Mouse (Mus musculus) neural tube, embryonic 15.5 days (tissue): ENCODE data around the gene Cers6. TPM values are rescaled to one million over a fixed set of nuclear protein-coding genes. Genes with fewer than 3 reads are reported as not detected.

Source experiments
- ATAC-seq: fragments of 200-750 bp; cut with Nextera tagmentation; 2 replicates; pipeline ENCODE4 v1.8.0; 2017; ENCODE audit warnings: mild to moderate bottlenecking, moderate TSS enrichment, moderate library complexity; ENCODE audit not compliant: low FRiP score
- H3K27ac ChIP-seq: fragments of 300-500 bp; sonication (generic); replicated peaks from 2 replicates; pipeline ENCODE4 v1.5.1; 2015; ENCODE audit warnings: mild to moderate bottlenecking, inconsistent platforms
- H3K27me3 ChIP-seq: fragments of 300-500 bp; sonication (generic); replicated peaks from 2 replicates; pipeline ENCODE4 v1.6.1; 2015; ENCODE audit warnings: inconsistent platforms
- H3K36me3 ChIP-seq: fragments of 300-500 bp; sonication (generic); 2 replicates; pipeline ENCODE4 v1.6.1; 2015; ENCODE audit warnings: inconsistent platforms
- H3K4me1 ChIP-seq: fragments of 300-500 bp; sonication (generic); 2 replicates; pipeline ENCODE4 v1.6.1; 2015; ENCODE audit warnings: inconsistent platforms
- H3K4me2 ChIP-seq: fragments of 300-500 bp; sonication (generic); 2 replicates; pipeline ENCODE4 v1.6.1; 2015; ENCODE audit warnings: inconsistent platforms, mild to moderate bottlenecking, moderate library complexity
- H3K4me3 ChIP-seq: fragments of 300-500 bp; sonication (generic); replicated peaks from 2 replicates; pipeline ENCODE4 v1.5.1; 2015; ENCODE audit warnings: mild to moderate bottlenecking, inconsistent platforms
- H3K9ac ChIP-seq: fragments of 300-500 bp; sonication (generic); replicated peaks from 2 replicates; pipeline ENCODE4 v1.6.1; 2015; ENCODE audit warnings: mild to moderate bottlenecking, inconsistent platforms
- H3K9me3 ChIP-seq: fragments of 300-500 bp; sonication (generic); replicated peaks from 2 replicates; pipeline ENCODE4 v1.6.1; 2016; ENCODE audit warnings: inconsistent platforms
- WGBS: fragments of 180-500 bp; shearing (Covaris S2); methylation state at CpG from one replicate; pipeline ENCODE4 v1.1.7; 2015; ENCODE audit warnings: mixed read lengths; 5-methylcytosine and 5-hydroxymethylcytosine counted together
- polyA plus RNA-seq: library from polyadenylated mRNA; unstranded; fragments of >200 nt; fragmentation: Nextera tagmentation; extraction: Ambion mirVana; gene quantifications from 2 replicates; pipeline ENCODE4 v1.2.1, GENCODE M21; 2015

Cers6 gene
- polyA plus RNA-seq, 1 experiment from 2014 or later = 52.1 TPM

DNA sequence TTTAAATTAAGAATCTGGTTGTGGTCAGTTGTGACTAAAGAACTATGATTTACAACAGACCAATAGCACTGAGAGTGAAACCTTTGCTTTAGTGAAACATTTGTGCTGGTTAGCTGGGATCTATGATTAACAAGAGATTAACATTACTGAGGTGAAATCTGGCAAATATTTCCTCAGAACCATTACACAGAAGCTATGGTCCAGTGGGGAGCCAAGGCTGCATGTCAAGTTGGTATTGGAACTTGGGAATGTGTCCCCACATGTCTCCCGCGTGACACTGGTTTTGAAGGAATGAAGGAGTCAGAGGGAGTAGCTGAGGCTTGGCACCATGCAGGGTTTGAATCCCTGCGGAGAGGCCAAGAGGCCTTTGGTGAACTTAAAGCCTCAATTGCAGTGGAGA is 90.5 kb downstream of the Cers6 start:
- Histone ChIP-seq H3K9ac (no peak overlapping the region), H3K27me3 (no peaks in the 10 kb centered on the region), H3K36me3 (0 out of 2 replicates have a peak, but pooled peaks cover 14% of the 10 kb centered on the region), H3K9me3 (0 out of 2 replicates have a peak, but pooled peaks cover 2% of the 10 kb centered on the region), H3K27ac (no peak overlapping the region), H3K4me3 (no peak overlapping the region), H3K4me1 (no peaks in the 10 kb centered on the region), H3K4me2 (no peak overlapping the region)
- WGBS = 94% methylated on average over 3 of the region's 3 CpGs
- ATAC-seq = no peak

DNA sequence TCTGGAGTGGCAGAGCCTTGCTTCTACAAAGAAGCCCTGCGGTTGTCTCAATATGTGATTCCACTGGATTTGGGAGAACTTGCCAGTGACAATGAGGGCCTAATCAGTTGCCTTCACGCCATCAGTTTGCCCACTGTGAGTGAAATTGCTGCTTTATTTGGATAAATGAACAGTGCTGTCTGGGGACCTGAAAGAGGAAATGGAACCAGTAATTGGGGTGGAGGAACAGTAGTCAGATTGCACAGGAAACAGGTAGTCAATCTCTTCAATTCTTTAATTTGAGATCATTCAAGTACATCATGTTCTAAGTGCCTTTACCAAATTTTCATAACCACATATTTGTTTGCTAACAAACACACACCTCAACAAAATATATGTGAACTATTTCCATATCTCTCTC is 92.4 kb downstream of the Cers6 start:
- no peak for ATAC-seq
- H3K9me3 ChIP-seq = 0 out of 2 replicates have a peak, but pooled peaks cover 2% of the 10 kb centered on the region
- H3K4me2 ChIP-seq = no peak overlapping the region
- H3K27ac ChIP-seq = no peak overlapping the region
- no peaks in the 10 kb centered on the region for H3K27me3 ChIP-seq
- H3K36me3 ChIP-seq = 0 out of 2 replicates have a peak, but pooled peaks cover 14% of the 10 kb centered on the region
- H3K9ac ChIP-seq = no peak overlapping the region
- no peak overlapping the region for H3K4me3 ChIP-seq
- WGBS = 57% methylated on average over 2 of the region's 2 CpGs
- peaks cover 9% of the 10 kb centered on the region; the same call in 1 of the 2 replicates for H3K4me1 ChIP-seq

DNA sequence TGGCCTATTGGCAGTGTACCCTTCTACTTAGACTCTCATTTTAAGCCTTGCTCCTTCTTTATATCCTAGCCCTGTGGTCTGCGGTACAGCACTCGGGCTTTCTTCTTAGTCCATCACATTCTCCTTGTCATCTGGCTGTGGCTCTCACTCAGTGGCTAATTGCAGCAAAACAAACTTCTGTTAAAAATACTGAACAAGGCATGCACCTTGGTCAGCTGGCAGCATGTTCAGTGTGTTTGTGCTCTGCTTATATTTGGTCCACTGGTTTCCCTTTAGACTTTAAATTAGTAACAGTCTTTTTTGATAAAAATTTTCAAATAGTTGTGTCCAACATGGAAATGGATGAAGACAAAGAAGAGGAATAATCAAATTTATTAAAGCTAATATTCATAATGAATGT is 94.3 kb downstream of the Cers6 start:
- H3K9me3 ChIP-seq = 0 out of 2 replicates have a peak, but pooled peaks cover 2% of the 10 kb centered on the region
- 95% methylated on average over 2 of the region's 2 CpGs for WGBS
- H3K4me3 ChIP-seq = no peak overlapping the region
- 0 out of 2 replicates have a peak, but pooled peaks cover 8% of the 10 kb centered on the region for H3K36me3 ChIP-seq
- no peak overlapping the region for H3K4me2 ChIP-seq
- H3K27me3 ChIP-seq = no peaks in the 10 kb centered on the region
- H3K9ac ChIP-seq = no peak overlapping the region
- no peak for ATAC-seq
- no peak overlapping the region for H3K27ac ChIP-seq
- H3K4me1 ChIP-seq = peaks cover 9% of the 10 kb centered on the region; the same call in 1 of the 2 replicates

DNA sequence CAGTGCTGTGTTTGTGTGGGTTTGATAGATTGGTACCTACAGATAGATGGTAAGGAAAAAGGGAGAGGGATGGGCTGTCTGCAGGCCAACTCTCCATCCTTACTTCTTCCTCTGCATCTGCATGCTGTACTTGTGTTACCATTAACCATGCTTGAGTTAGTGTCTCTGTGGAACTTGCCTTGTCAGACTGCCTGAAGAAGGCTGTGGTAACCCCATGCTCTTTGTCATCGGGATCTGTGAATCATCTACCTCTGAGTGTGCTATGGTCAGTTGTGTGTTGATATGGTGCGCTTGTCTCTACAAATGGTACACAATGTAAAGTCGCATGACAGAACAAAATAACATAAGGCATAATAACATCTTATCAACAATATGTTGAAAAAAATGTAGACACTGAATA is 94.9 kb downstream of the Cers6 start:
- WGBS = 97% methylated on average over 3 of the region's 3 CpGs
- no peaks in the 10 kb centered on the region for H3K27me3 ChIP-seq
- ATAC-seq = no peak
- H3K9me3 ChIP-seq = 0 out of 2 replicates have a peak, but pooled peaks cover 2% of the 10 kb centered on the region
- no peak overlapping the region for H3K9ac ChIP-seq
- H3K27ac ChIP-seq = no peak overlapping the region
- 0 out of 2 replicates have a peak, but pooled peaks cover 6% of the 10 kb centered on the region for H3K36me3 ChIP-seq
- H3K4me3 ChIP-seq = no peak overlapping the region
- peaks cover 9% of the 10 kb centered on the region; the same call in 1 of the 2 replicates for H3K4me1 ChIP-seq
- H3K4me2 ChIP-seq = no peak overlapping the region

DNA sequence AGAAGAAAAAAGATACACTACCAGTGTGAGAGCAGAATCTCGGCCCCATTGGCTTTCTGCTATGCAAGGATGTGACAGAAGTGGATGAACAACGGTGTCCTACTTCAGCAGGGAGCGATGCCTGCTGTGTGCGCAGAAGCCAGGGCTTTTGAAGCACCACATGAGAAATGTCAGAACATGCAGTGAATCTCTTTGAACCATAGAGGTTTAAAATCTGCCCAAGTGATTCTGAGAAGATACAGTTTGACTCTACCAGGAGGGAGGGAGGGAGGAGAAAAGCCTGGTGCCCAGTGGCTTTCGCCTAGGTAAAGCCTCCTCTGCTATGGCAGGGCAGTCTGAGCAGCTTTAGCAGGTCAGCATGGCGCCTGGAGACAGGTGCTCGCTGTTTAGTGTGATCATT is 96.6 kb downstream of the Cers6 start:
- peak; percentile 36; the same call in 1 of the 2 replicates for ATAC-seq
- Histone ChIP-seq H3K27me3 (no peaks in the 10 kb centered on the region), H3K4me2 (no peak overlapping the region), H3K27ac (peak overlapping the region; percentile 35; the same call in 1 of the 2 replicates), H3K4me1 (peaks cover 9% of the 10 kb centered on the region; the same call in 1 of the 2 replicates), H3K9me3 (no peaks in the 10 kb centered on the region), H3K4me3 (no peak overlapping the region), H3K9ac (no peak overlapping the region), H3K36me3 (no peaks in the 10 kb centered on the region)
- WGBS = 66% methylated on average over 7 of the region's 7 CpGs

DNA sequence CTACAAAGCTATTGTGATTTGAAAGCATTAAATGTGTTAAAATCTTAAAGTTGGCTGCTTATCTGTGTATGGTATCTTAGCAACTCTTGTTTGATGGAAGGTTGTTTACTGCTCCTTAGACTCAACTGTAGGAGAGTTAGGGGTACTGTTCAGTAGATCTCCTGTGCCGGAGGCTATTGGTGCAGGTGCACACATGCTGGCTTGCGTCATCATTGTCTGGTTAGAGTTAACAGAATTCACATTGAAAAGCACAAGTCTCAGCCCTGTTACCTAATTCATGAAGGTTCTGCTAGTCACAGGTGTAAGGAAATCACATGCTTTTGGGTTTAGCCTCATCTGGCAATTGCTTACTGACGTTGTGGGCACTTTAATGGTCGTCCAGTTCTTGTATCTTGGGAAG is 98.3 kb downstream of the Cers6 start:
- no peak for ATAC-seq
- 90% methylated on average over 4 of the region's 4 CpGs for WGBS

DNA sequence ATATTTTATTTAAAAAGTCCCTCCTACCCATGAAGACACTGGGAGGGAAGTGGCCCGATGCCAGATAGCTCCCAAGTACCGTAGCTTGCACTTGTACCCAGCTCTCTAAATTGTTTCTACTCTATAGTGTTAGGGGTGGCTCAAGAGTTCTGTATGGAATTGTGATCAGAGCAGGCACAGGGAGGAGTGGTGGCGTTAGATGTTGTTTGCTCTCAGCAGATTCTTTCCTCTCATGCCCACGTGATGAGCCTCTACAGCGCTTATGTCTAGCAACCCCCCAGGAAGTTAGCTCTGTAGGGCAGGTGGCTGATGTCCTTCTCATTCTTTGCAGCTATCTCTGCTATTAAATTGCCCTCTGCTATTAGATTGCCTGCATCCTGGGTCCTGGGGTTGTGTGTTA is 98.8 kb downstream of the Cers6 start:
- Histone ChIP-seq H3K9me3 (no peaks in the 10 kb centered on the region), H3K36me3 (no peaks in the 10 kb centered on the region), H3K4me3 (no peak overlapping the region), H3K9ac (no peak overlapping the region), H3K27me3 (no peaks in the 10 kb centered on the region), H3K27ac (no peak overlapping the region), H3K4me1 (peaks cover 9% of the 10 kb centered on the region; the same call in 1 of the 2 replicates), H3K4me2 (no peak overlapping the region)
- no peak for ATAC-seq
- WGBS = 81% methylated on average over 5 of the region's 5 CpGs

More for the DNA sequence above, 98.3 kb downstream of the Cers6 start:
- Histone ChIP-seq H3K4me2 (no peak overlapping the region), H3K36me3 (no peaks in the 10 kb centered on the region), H3K27me3 (no peaks in the 10 kb centered on the region), H3K4me1 (peaks cover 9% of the 10 kb centered on the region; the same call in 1 of the 2 replicates), H3K4me3 (no peak overlapping the region), H3K9ac (no peak overlapping the region), H3K9me3 (no peaks in the 10 kb centered on the region), H3K27ac (no peak overlapping the region)

DNA sequence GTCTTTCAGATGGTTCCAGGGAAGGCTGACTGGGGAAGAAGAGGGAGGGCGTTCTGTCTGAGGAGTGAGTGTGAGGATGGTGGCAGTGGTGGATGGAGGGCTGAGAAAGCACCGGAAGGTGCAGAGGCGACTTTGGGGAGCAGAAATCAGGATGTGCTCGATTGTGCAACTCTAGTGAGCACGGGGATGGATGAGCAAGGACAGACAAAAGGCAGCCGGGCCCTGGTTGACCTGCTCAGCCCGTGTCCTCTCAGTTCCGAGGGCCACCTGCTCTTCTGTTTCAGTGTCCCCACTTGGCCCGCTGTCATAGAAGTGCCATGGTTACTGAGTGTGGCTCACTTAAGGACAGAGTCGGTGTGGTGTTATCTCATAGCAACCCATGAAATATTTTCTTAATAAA is 99.4 kb downstream of the Cers6 start:
- ATAC-seq = no peak
- H3K27me3 ChIP-seq = no peaks in the 10 kb centered on the region
- 94% methylated on average over 10 of the region's 10 CpGs for WGBS

DNA sequence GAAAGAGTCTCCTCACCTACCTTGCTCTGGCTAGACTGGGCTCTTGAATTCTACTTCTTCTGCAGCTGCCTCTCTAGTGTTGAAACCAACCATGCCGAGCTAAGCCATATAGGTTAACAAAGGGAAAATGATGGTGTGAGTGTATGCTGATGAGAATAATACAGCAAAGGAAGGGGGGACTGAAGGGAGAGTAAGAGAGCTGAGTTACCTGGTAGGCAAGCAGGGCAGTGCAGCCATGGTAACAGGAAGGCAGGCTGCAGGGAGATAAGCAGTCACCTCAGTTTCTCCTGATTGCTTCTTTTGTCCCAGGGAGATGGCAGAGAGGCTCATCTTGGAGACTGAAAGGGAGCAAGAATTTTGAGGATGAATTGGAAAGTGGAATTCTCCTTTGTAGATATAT is 105.1 kb downstream of the Cers6 start:
- Histone ChIP-seq H3K27me3 (no peaks in the 10 kb centered on the region), H3K4me3 (no peak overlapping the region), H3K27ac (no peak overlapping the region), H3K4me1 (no peaks in the 10 kb centered on the region), H3K9me3 (peaks cover 6% of the 10 kb centered on the region; the same call in 1 of the 2 replicates), H3K9ac (no peak overlapping the region), H3K36me3 (0 out of 2 replicates have a peak, but pooled peaks cover 4% of the 10 kb centered on the region), H3K4me2 (no peak overlapping the region)
- ATAC-seq = no peak
- WGBS = 77% methylated on average over 1 of the region's 1 CpGs

More for the DNA sequence above, 99.4 kb downstream of the Cers6 start:
- Histone ChIP-seq H3K4me2 (no peak overlapping the region), H3K4me3 (no peak overlapping the region), H3K4me1 (peaks cover 9% of the 10 kb centered on the region; the same call in 1 of the 2 replicates), H3K36me3 (no peaks in the 10 kb centered on the region), H3K27ac (no peak overlapping the region), H3K9ac (no peak overlapping the region), H3K9me3 (no peaks in the 10 kb centered on the region)

DNA sequence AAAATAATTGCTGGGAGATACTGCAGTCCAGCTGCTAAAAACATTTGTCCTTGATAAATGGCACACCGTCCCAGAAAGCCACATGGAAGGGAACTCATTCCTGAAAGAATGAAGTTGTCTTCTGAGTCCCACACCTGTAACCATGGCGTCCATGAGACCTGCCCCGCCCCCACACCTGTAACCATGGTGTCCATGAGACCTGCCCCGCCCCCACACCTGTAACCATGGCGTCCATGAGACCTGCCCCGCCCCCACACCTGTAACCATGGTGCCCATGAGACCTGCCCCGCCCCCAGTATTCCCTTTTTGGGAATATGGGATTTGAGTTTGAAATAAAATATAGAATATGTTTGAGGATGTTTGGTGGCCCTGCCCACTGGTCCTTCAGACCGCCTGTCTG is 106.8 kb downstream of the Cers6 start:
- no peak overlapping the region for H3K4me3 ChIP-seq
- no peaks in the 10 kb centered on the region for H3K27me3 ChIP-seq
- H3K4me1 ChIP-seq = no peaks in the 10 kb centered on the region
- 0 out of 2 replicates have a peak, but pooled peaks cover 4% of the 10 kb centered on the region for H3K36me3 ChIP-seq
- H3K4me2 ChIP-seq = no peak overlapping the region
- no peak overlapping the region for H3K27ac ChIP-seq
- WGBS = 91% methylated on average over 8 of the region's 8 CpGs
- no peak overlapping the region for H3K9ac ChIP-seq
- no peak for ATAC-seq
- H3K9me3 ChIP-seq = peaks cover 6% of the 10 kb centered on the region; the same call in 1 of the 2 replicates

DNA sequence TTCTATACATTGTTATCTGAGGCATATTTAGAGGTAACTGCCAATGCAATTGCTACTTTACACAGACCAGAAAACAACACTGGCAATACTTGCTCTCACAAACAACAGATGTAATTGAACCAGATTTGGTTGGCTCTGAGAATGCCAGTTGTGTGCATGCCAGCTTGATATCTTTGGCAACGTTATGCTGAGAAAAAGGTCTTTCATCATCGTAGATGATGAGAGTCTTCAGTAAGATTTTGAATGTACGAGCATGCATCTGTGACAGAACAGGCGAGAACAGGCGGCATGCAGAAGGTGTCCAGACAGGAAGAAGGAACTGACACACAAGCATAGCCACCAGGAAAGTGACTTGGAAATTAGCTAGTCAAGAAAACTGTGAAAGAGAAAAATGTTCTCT is 110.6 kb downstream of the Cers6 start:
- Histone ChIP-seq H3K9ac (no peak overlapping the region), H3K27ac (no peak overlapping the region), H3K9me3 (peaks cover 6% of the 10 kb centered on the region; the same call in 1 of the 2 replicates), H3K4me3 (no peak overlapping the region), H3K27me3 (no peaks in the 10 kb centered on the region), H3K4me2 (no peak overlapping the region), H3K36me3 (0 out of 2 replicates have a peak, but pooled peaks cover 4% of the 10 kb centered on the region), H3K4me1 (no peaks in the 10 kb centered on the region)
- no peak for ATAC-seq
- 88% methylated on average over 5 of the region's 5 CpGs for WGBS

DNA sequence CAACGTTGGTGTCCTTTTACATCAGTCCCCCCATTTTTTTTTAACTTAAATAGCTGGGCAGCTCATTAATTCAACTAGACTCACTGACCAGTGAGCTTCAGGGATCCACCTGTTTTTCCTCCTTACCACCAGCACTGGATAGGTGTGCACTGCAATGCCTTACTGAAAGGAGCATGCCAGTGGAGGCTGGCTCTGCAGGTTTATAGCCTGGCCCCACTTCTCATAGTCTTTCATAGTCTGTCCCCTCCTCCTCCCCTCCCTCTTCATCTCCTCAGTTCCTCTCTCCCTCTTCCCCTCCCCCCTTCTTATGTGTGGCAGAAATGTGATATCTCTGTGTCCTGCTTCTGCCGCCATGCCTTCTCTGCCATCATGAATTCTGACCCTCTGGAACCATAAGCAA is 112.5 kb downstream of the Cers6 start:
- Histone ChIP-seq H3K36me3 (0 out of 2 replicates have a peak, but pooled peaks cover 4% of the 10 kb centered on the region), H3K4me2 (no peak overlapping the region), H3K27ac (no peak overlapping the region), H3K9ac (no peak overlapping the region), H3K9me3 (peaks cover 6% of the 10 kb centered on the region; the same call in 1 of the 2 replicates), H3K4me1 (peaks cover 10% of the 10 kb centered on the region), H3K4me3 (no peak overlapping the region), H3K27me3 (no peaks in the 10 kb centered on the region)
- 79% methylated on average over 2 of the region's 2 CpGs for WGBS
- ATAC-seq = no peak
